Comparison of ENCODE assay signal across 7 mouse cellular contexts in the genomic region with DNA sequence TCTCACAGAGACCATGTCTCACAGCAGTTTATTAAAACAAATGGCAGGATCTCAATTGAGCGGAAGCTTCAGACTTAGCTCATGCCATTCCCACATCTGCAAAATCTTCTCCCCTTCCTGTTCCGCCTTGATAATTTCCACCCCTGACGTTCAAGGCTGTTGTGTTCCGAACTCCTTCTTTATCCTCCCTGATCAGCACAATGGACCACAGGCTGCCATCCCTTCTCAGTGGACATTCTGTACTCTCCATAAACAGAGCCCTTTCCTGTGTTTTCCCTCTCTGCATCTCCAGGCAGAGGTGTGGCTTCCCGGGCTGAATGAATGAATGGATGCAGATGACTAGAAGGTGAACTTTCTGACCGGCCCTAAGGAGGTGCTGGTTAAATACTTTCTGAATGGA. TPM values are rescaled to one million over a fixed set of nuclear protein-coding genes. Genes with fewer than 3 reads are reported as not detected.
A peak's percentile ranks its signal among the peaks of the same experiment; 100 is the strongest.
DNase-seq lines count a peak whose midpoint lies in the region; ATAC-seq lines count a peak whose summit lies in the region.

No protein-coding gene starts in this region.

- no peak for ATAC-seq in embryonic facial prominence, embryonic 12.5 days (ENCODE audit: insufficient number of reproducible peaks, insufficient read depth, low FRiP score, low TSS enrichment)
- no peak for ATAC-seq in forebrain, embryonic 16.5 days
- no peak for ATAC-seq in midbrain, embryonic 12.5 days (ENCODE audit: low FRiP score, low read depth)
- ATAC-seq in cerebellum, adult (ENCODE audit: insufficient number of reproducible peaks, low FRiP score, low TSS enrichment), result no peak
- no peak for ATAC-seq in monocyte, adult 5-6 weeks (replicated peaks; ENCODE audit: insufficient number of reproducible peaks, low FRiP score, low TSS enrichment, poor library complexity, severe bottlenecking)

- H3K27ac ChIP-seq in embryonic facial prominence, embryonic 12.5 days, result no peak overlapping the region
- H3K27ac ChIP-seq in forebrain, embryonic 16.5 days (ENCODE audit: low read length), result no peak overlapping the region
- H3K27ac ChIP-seq in limb, embryonic 10.5 days, result no peak overlapping the region
- H3K27ac ChIP-seq in midbrain, embryonic 12.5 days (replicated peaks), result no peak overlapping the region

- H3K9me3 ChIP-seq in embryonic facial prominence, embryonic 12.5 days, result no peaks in the 10 kb centered on the region
- H3K9me3 ChIP-seq in forebrain, embryonic 16.5 days (ENCODE audit: control insufficient read depth, low read length), result no peaks in the 10 kb centered on the region
- H3K9me3 ChIP-seq in limb, embryonic 10.5 days (replicated peaks), result no peaks in the 10 kb centered on the region
- no peaks in the 10 kb centered on the region for H3K9me3 ChIP-seq in midbrain, embryonic 12.5 days

- peak overlapping the region; percentile 47 for H3K4me2 ChIP-seq in embryonic facial prominence, embryonic 12.5 days (replicated peaks)
- H3K4me2 ChIP-seq in forebrain, embryonic 16.5 days (ENCODE audit: low read length), result peak overlapping the region; percentile 4
- peak overlapping the region; percentile 20 for H3K4me2 ChIP-seq in midbrain, embryonic 12.5 days (replicated peaks)

- H3K4me3 ChIP-seq in embryonic facial prominence, embryonic 12.5 days, result peak overlapping the region; percentile 29
- H3K4me3 ChIP-seq in forebrain, embryonic 16.5 days (replicated peaks; ENCODE audit: low read length), result no peak overlapping the region
- 0 out of 2 replicates have a peak overlapping the region, but pooled peaks have one; percentile 63 for H3K4me3 ChIP-seq in limb, embryonic 10.5 days
- H3K4me3 ChIP-seq in midbrain, embryonic 12.5 days, result no peak overlapping the region

- no peaks in the 10 kb centered on the region for H3K36me3 ChIP-seq in embryonic facial prominence, embryonic 12.5 days
- no peaks in the 10 kb centered on the region for H3K36me3 ChIP-seq in forebrain, embryonic 16.5 days (ENCODE audit: control insufficient read depth, insufficient read depth)
- H3K36me3 ChIP-seq in limb, embryonic 10.5 days, result no peaks in the 10 kb centered on the region
- H3K36me3 ChIP-seq in midbrain, embryonic 12.5 days, result no peaks in the 10 kb centered on the region

- 36% methylated on average over 6 of the region's 6 CpGs for WGBS in embryonic facial prominence, embryonic 12.5 days
- 36% methylated on average over 6 of the region's 6 CpGs for WGBS in forebrain, embryonic 16.5 days
- 75% methylated on average over 6 of the region's 6 CpGs for WGBS in limb, embryonic 10.5 days
- 46% methylated on average over 6 of the region's 6 CpGs for WGBS in midbrain, embryonic 12.5 days

- H3K9ac ChIP-seq in embryonic facial prominence, embryonic 12.5 days, result no peak overlapping the region
- H3K9ac ChIP-seq in forebrain, embryonic 16.5 days (replicated peaks; ENCODE audit: low read depth, low read length), result no peak overlapping the region
- no peak overlapping the region; the same call in 1 of the 2 replicates for H3K9ac ChIP-seq in midbrain, embryonic 12.5 days (replicated peaks)

- no peak for DNase-seq in limb, embryonic 10.5 days (ENCODE audit: low spot score)
- DNase-seq in left cerebral cortex, postnatal 14 days (ENCODE audit: low spot score in 2 of 2), result no peak

- H3K27me3 ChIP-seq in embryonic facial prominence, embryonic 12.5 days, result no peaks in the 10 kb centered on the region
- H3K27me3 ChIP-seq in forebrain, embryonic 16.5 days (replicated peaks; ENCODE audit: control insufficient read depth, insufficient read depth, low read length), result no peaks in the 10 kb centered on the region
- no peaks in the 10 kb centered on the region for H3K27me3 ChIP-seq in limb, embryonic 10.5 days (ENCODE audit: low read depth, poor library complexity, severe bottlenecking)
- H3K27me3 ChIP-seq in midbrain, embryonic 12.5 days, result no peaks in the 10 kb centered on the region

- intact Hi-C loops in left cerebral cortex, postnatal 14 days (cut with DNase I), result loop anchor here (5.0 to 10.0 kb wide), 2 partner anchors 91 to 573 kb away; a partner anchor contains a TSS

- H3K4me1 ChIP-seq in embryonic facial prominence, embryonic 12.5 days, result peaks cover 22% of the 10 kb centered on the region
- H3K4me1 ChIP-seq in forebrain, embryonic 16.5 days (replicated peaks; ENCODE audit: control insufficient read depth, insufficient read depth, low read length), result peaks cover 19% of the 10 kb centered on the region
- peaks cover 40% of the 10 kb centered on the region for H3K4me1 ChIP-seq in limb, embryonic 10.5 days
- H3K4me1 ChIP-seq in midbrain, embryonic 12.5 days, result peaks cover 39% of the 10 kb centered on the region

RNA-seq across cellular contexts. Expression of a gene that starts 3.1 kb away (rescaled TPM):
- 22.6 and 23.3 TPM in 2 replicates for polyA plus RNA-seq in embryonic facial prominence, embryonic 12.5 days (2016; fragmentation: Nextera tagmentation; extraction: Ambion mirVana)
- polyA plus RNA-seq in forebrain, embryonic 16.5 days (2015; fragmentation: Nextera tagmentation; extraction: Ambion mirVana), result 10.5 and 10.7 TPM in 2 replicates
- polyA plus RNA-seq in limb, embryonic 10.5 days (2016; fragmentation: Nextera tagmentation; extraction: Ambion mirVana), result 17.1 and 21.8 TPM in 2 replicates
- 16.8 and 21.5 TPM in 2 replicates for polyA plus RNA-seq in midbrain, embryonic 12.5 days (2016; fragmentation: Nextera tagmentation; extraction: Ambion mirVana)
- 1 to 10 TPM; 8.5 to 9.4 TPM for total RNA-seq in left cerebral cortex, postnatal 14 days (2021)
- 1.5 to 2.2 TPM (median 2.0 TPM) in 3 replicates for total RNA-seq in monocyte, adult 5-6 weeks (2017)

RNA-seq across cellular contexts. Expression of a gene that starts 5.3 kb away (rescaled TPM):
- polyA plus RNA-seq in embryonic facial prominence, embryonic 12.5 days (2016; fragmentation: Nextera tagmentation; extraction: Ambion mirVana), result 26.6 and 29.6 TPM in 2 replicates
- polyA plus RNA-seq in forebrain, embryonic 16.5 days (2015; fragmentation: Nextera tagmentation; extraction: Ambion mirVana), result 6.8 and 9.0 TPM in 2 replicates
- polyA plus RNA-seq in limb, embryonic 10.5 days (2016; fragmentation: Nextera tagmentation; extraction: Ambion mirVana), result 8.7 and 14.2 TPM in 2 replicates
- polyA plus RNA-seq in midbrain, embryonic 12.5 days (2016; fragmentation: Nextera tagmentation; extraction: Ambion mirVana), result 15.7 and 16.3 TPM in 2 replicates
- total RNA-seq in left cerebral cortex, postnatal 14 days (2021), result 1 to 10 TPM; 8.4 to 9.7 TPM
- 0.58 TPM in 1 of 3 replicates, not detected in the others for total RNA-seq in monocyte, adult 5-6 weeks (2017)

RNA-seq across cellular contexts. Expression of a gene that starts 25.5 kb away (rescaled TPM):
- polyA plus RNA-seq in embryonic facial prominence, embryonic 12.5 days (2016; fragmentation: Nextera tagmentation; extraction: Ambion mirVana), result 26.1 and 27.2 TPM in 2 replicates
- 148 and 168 TPM in 2 replicates for polyA plus RNA-seq in forebrain, embryonic 16.5 days (2015; fragmentation: Nextera tagmentation; extraction: Ambion mirVana)
- polyA plus RNA-seq in limb, embryonic 10.5 days (2016; fragmentation: Nextera tagmentation; extraction: Ambion mirVana), result 2.6 and 7.8 TPM in 2 replicates
- polyA plus RNA-seq in midbrain, embryonic 12.5 days (2016; fragmentation: Nextera tagmentation; extraction: Ambion mirVana), result 83.8 and 86.4 TPM in 2 replicates
- 100 to 1,000 TPM; 163 TPM for total RNA-seq in left cerebral cortex, postnatal 14 days (2021)
- total RNA-seq in monocyte, adult 5-6 weeks (2017), result not detected in 3 replicates

Comparison
In these comparisons a context has a peak if more than half of its experiments do, and no peak if none do; other contexts are left out.
1. H3K4me3 ChIP-seq: peak in embryonic facial prominence, embryonic 12.5 days (single experiment) and limb, embryonic 10.5 days (single experiment); none in forebrain, embryonic 16.5 days (single experiment) and midbrain, embryonic 12.5 days (single experiment).
2. Peak in every context shown above with its lines, with median percentiles within 50 percentile points of each other: H3K4me2 ChIP-seq.